Mouse (Mus musculus) heart, postnatal 0 days (tissue): ENCODE measurements around the gene Tnfrsf12a.

Source experiments
- CTCF ChIP-seq: IDR thresholded peaks from 2 replicates; pipeline ENCODE4 v1.5.1; 2016; ENCODE audit warnings: antibody characterized with exemption, control low read depth, low read depth
- EP300 ChIP-seq: IDR thresholded peaks from 2 replicates; pipeline ENCODE4 v1.6.1; 2016; ENCODE audit warnings: antibody characterized with exemption, low read depth

DNA sequence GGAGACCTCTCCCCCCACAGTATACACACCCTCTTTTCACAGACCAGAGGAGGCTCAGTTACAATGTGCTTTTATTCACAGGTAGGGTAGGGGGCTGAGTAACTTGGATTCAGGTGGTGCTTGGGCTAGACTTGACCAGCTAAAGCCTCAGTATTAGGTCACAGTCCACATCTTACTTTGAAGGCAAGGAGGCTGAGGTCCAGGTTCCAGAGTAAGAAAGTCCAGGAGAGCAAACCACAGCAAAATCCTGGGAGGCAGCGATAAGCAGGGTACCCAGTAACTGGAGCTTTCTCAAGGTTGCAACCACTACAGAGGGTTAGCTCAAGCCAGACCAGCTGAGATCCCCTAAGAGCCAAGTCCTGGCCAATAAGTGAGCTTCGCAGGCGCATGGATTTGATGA, 5.3 kb upstream of the Tnfrsf12a start:
- TF ChIP-seq CTCF (no peak), EP300 (no peak)
